Mouse (Mus musculus): ENCODE results near the gene Nfix.

The Nfix gene

DNA sequence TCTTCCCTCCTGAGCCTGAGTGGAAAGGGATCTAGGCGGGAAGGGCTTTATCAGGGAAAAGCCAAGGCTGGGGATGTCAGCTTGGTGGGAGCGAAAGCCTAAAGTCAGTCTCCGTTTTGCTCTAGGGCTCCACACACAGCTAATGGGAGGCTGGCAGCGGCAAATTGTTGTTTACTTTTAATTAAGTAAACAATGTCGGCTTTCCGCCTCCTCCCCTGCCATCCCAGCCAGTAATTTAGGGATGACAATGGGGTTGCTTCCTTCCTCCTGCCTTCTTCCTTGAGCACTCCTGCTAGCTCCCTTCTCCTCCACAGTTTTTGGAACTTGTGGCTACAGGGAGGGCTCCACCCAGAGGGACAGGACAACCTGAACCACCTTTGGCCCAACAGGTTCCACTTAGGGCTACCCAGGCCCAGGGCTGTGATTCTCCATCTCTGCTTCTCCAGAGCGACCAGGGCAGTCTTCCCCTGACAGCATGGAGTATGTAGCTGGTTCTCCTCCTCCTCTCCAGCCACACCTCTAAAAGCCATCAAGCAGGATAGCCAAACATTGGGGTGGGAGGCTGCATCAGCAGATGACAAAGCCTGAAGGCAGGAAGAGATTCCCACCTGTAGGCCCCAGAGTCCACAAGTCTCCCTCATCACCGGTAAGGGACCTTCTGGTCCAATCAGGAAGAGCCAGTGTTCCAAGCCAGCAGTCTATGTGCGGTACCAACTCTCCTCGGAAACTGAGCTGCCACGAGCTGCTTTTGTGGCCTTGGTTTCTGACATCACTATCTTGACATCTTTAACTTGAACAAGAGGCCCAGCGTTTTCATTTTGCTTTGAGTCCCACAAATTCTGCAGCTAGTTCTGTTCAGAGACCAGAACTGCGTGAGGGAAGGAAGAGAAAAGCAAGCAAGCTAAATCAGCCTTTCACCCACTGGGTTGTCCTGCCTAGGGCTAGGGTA, 59.0 kb downstream of the Nfix start:
- no peak for DNase-seq (ENCODE audit: extremely low read depth, low read depth, low spot score)

- no peak for DNase-seq (ENCODE audit: extremely low read depth, low read depth, low spot score)
Measured at GRCm38 (mm10) chr8:84739401-84739742, 60.8 kb downstream of the Nfix start.

DNA sequence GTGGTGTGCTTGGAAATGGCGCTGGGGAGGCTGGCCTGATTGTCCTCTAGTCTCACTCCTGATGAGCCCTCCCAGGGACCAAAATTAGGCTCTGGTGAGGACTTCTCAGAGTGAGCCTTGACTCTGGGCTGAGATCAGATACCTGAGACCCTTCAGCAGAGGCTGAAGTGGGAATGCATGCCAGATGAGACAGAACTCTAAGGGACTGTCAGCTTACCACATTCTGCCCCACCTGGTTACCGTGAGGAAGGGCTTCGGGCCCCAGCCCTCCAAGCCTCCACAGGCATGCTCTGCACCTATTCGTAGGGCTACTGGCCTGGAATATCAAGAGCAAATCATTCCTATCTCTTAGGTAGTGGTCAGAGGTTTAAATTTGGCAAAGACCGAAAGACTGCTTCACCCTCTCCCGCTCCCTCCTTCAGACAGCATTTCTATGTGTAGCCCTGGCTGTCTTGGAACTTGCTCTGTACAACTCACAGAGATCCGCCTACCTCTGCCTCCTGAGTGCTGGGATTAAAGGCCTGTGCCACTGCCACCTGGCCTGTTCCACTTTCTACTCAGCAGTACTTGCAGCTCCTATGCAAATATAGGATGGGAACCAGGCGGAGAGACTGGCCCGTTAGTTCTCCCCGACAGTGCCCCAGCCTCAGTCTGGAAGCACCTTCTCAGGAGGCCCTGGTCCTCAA, 61.3 kb downstream of the Nfix start:
- no peak for DNase-seq (ENCODE audit: extremely low read depth, low read depth, low spot score)

- no peak for DNase-seq (ENCODE audit: extremely low read depth, low read depth, low spot score)
Measured at GRCm38 (mm10) chr8:84738266-84738665, 61.9 kb downstream of the Nfix start.

DNA sequence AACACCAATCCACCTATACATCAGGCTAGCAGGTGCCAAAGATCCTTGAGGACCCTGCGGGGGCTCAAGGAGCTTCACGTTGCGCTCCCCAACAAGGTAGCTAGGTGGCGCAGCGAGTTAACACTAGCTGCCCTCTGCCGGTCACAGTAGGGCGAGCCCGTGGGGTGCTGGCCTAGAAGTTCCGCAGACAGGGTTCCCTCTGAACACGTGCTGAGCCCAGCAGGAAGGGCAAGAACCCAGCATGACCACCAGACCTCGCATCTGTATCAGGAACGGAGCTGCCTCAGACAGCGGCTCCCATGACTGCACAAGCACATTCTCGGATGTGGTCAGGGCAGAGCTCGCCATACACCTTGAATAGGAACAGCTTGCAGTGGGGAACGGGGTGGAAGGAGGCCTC, 62.5 kb downstream of the Nfix start:
- DNase-seq (ENCODE audit: extremely low read depth, low read depth, low spot score): no peak

GRCm38 (mm10) chr8:84736521-84736920, 63.6 kb downstream of the Nfix start:
- DNase-seq (ENCODE audit: extremely low read depth, low read depth, low spot score): no peak

DNA sequence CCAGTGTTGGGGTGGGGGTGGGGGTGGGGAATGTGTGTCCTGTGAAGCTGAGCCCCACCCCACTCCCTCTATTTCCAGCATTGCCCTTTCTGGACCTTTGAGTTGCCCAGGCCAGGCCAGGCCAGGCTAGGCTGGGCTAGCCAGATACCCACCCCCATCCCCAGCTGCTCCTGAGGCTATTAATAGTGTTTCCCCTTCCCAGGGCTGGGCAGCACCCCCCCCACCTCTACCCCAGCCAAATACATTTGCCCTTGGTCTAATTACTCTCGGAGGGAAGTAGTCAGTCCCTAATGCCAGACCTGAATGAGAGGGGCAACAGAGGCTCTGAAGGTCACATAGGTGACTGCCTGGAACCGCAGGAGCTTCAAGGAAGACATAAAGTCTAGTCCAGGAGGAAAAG, 64.5 kb downstream of the Nfix start:
- DNase-seq (ENCODE audit: extremely low read depth, low read depth, low spot score): no peak

DNA sequence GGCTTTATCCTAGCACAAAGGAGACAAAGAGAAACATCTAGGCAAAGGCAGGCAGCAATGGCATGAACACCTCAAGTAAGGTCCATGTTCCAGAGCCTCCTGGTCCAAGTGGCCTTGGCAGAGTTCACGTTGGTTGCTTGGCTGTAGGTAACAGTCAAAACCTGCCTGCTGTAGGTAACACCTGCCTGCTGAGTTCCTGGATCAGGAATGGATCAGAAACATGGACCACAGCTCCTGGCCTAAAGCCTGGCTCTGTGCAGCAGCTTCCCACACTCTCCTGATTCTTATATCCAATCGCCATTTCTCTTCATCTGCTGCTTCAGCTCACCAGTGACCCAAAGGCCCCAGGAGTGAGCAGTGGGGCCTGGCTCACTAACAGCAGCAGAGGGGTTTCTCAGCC, 65.5 kb downstream of the Nfix start:
- no peak for DNase-seq (ENCODE audit: extremely low read depth, low read depth, low spot score)

DNA sequence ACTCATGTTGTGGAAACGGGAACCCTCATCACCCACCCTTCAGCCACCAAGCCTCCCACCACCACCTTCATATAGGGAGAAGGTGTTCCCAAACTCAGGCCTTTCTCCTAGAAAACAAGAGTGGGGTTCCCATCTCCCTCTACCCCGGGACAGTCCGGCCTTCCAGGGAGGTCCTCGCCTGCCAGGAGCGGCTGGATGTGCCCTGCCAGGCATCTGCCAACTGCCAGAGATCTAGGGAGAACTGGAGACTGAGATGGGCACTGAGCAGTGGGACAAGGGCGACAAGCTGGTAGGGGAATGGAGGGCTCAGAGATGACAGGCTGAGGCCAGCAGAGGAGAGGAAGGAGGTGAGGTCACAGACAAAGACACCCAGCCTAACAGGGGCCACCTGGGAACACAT, 66.2 kb downstream of the Nfix start:
- no peak for DNase-seq (ENCODE audit: extremely low read depth, low read depth, low spot score)

DNA sequence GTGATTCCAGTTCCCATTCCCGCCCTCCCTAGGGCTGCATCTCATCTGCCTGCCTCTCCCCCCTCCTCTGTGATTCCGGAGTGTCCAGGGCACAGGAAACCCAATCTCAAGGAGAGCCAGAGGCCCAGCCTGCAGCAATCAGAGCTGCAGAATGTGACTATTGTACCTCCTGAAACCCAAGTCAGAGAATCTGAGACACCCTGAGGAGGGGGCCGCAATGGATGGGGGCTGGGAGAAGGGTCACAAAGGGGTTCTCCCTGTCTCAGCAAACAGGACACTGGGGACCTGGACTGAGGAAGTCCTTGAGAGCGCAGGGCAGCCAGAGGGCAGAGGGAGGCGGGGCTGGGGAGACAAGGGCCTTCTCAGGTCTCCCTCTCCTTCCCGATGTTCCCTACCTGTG, 67.1 kb downstream of the Nfix start:
- no peak for DNase-seq (ENCODE audit: extremely low read depth, low read depth, low spot score)

DNA sequence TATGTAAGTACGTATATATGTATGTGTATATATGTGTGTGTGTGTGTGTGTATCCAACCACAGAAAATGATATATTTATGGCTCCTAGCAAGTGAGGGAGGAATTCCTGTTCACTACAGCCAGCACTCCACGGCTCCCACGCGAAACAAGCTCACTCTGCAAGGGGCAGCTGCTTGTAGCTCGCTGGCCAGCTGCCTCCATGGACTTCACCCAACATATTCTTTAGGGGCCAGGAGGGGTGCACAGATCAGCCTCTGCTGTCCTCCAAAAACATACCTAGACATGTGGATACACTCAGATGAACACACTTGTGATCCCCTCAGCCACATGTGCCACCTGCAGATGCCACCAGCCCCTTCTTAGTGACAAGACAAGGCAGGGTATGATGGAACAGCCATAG, 67.6 kb downstream of the Nfix start:
- DNase-seq (ENCODE audit: extremely low read depth, low read depth, low spot score): no peak

GRCm38 (mm10) chr8:84731371-84732177, 68.6 kb downstream of the Nfix start:
- DNase-seq (ENCODE audit: extremely low read depth, low read depth, low spot score): no peak

GRCm38 (mm10) chr8:84730541-84731370, 69.4 kb downstream of the Nfix start:
- no peak for DNase-seq (ENCODE audit: extremely low read depth, low read depth, low spot score)

DNA sequence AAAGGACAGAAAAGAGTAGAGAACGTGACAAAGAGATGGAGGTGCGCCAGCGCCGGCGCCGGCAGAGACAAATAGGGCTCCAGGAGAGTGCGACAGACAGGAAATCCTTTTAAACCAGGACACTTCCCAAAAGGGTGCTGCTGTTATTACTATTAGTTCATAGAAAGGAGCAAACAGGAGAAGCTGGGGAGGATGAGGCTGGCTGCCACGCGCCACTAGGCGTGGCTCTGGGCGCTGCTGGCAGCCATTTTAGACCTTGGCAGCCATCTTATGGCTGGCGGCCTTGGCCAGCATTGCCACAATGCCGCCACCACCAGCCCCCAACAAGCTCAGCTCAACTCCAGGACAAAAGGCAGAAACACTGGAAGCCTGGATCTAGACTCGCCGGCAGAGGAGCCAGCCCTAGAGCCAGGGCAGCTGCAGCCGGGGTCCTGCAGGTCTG, 70.2 kb downstream of the Nfix start:
- DNase-seq (ENCODE audit: extremely low read depth, low read depth, low spot score): no peak

DNA sequence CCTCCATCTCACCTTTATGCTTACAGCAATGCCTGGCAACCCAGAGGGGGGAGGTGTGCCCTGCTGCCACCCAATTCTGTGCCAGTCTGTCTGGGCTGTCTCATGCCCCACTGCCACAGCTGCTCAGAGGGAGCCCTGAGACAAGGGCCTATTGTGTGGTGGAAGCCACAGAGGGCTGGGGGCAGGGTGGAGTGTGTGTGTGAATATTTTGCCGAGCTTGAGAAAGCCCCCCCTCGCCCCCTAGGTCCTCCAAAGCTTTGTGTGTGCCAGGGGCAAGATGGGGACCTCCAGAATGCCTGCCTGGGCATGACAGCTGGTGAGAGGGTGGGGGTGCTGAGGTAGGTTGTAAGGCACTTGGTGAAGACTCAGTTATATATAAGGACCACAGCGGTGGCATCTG, 71.7 kb downstream of the Nfix start:
- no peak for DNase-seq (ENCODE audit: extremely low read depth, low read depth, low spot score)

DNA sequence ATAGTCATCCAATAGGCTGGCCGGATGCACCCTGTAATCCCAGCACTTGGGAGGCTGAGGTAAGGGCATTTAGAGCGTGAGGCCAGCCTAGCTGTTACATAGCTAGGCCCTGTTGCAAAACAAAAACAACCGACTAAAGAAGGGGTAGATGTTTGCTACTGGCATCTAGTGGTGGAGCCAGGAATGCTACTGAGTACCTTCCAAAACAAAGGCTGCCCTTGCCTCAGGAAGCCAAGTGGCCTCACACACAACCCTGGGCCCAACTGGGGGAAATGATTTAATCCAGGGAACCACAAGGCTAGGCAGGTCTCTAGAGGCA, 74.2 kb downstream of the Nfix start:
- no peak for DNase-seq (ENCODE audit: extremely low read depth, low read depth, low spot score)

GRCm38 (mm10) chr8:84725246-84725940, 74.8 kb downstream of the Nfix start:
- no peak for DNase-seq (ENCODE audit: extremely low read depth, low read depth, low spot score)

DNA sequence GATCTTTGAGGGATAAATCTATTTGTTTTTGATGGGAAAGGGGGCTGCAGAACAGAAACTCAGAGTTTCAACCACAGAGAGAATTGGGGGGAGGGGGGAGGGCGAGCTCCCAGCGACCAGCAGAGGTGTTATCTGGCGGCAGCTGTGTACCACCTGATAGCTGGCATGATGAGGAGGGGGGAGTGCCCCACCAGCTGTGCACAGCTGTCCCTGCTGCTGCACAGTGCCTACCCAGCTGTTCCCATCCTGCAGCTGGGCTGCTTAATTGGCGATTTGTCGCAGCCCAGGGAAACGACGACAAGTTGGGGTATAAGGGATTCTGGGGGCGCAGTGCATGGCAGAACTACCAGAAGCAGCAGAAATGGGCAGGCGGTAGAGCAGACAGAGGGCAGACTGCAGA, 75.5 kb downstream of the Nfix start:
- DNase-seq (ENCODE audit: extremely low read depth, low read depth, low spot score): no peak

DNA sequence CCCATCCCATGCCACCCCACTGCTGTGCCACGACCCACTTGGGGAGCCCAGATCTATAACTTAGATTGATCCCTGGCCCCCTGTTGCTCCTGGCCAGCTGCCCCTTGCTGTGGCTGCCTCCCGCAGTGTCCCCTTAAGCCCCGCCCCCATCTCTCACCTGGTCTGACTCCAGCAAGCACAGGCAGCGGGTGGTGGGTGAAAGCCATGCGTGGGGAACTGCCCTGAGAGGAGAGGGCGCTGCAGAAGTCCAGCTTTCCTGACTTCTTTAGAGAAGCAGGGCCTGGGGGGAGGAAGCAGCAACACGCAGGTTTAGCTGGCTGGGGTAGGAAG, 76.6 kb downstream of the Nfix start:
- no peak for DNase-seq (ENCODE audit: extremely low read depth, low read depth, low spot score)

GRCm38 (mm10) chr8:84722850-84723570, 77.1 kb downstream of the Nfix start, which contains the start of gene G430095P16Rik:
Gene G430095P16Rik, plus strand, starts transcription at chr8:84723007.
- no peak for DNase-seq (ENCODE audit: extremely low read depth, low read depth, low spot score)

Data from fat pad, adult 2 months (tissue).